Mouse (Mus musculus) cortical plate, adult 2 months (tissue): Measurements from ENCODE around the gene Nrxn2.

ENCODE experiments used
- CTCF ChIP-seq: fragments of 200-500 bp; IDR thresholded peaks from 2 replicates; pipeline ENCODE4 v1.5.1; 2011; ENCODE audit warnings: mild to moderate bottlenecking, control low read depth, low read length; ENCODE audit not compliant: insufficient read depth; ENCODE audit errors: extremely low read depth
- POLR2A ChIP-seq: fragments of 200-500 bp; IDR thresholded peaks from 2 replicates; pipeline ENCODE4 v1.6.1; 2011; ENCODE audit warnings: mild to moderate bottlenecking, low read length, control low read depth; ENCODE audit not compliant: insufficient read depth; ENCODE audit errors: extremely low read depth

DNA sequence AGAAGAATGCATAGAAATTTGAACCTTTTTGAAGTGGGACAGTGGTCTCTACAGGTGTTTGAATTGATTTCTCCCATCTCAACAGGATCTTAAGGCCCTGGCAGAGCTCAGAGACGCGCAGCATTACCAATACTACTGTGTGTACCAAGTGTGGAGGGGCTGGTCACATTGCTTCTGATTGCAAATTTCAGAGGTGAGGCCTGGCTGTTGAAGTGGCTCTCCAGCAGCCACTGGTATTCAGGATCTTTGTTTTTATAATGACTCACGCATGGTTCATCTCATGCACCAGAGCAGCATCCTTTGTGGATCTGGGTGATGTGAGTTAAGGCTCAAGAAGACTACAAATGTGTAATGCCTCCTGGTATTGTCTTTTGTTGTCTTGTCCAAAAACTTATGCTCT is 46.1 kb upstream of the Nrxn2 start:
- TF ChIP-seq CTCF (no peak), POLR2A (no peak)
